Mouse (Mus musculus) A20 (cell line): ENCODE data around the gene Ceacam20.
"Not testable (repeated sequence)": the region's sequence is repeated elsewhere in the genome, so short reads cannot be mapped to it uniquely, and the experiment has no call there.

Source experiments
- DNase-seq: peaks from one replicate; pipeline ENCODE4 v3.0.0-alpha.2; 2011; ENCODE audit warnings: low read depth, low spot score

The Ceacam20 gene

GRCm38 (mm10) chr7:19964985-19965579 lies at the start of gene Ceacam20:
Gene Ceacam20, plus strand, starts transcription at chr7:19965412.
- DNase-seq: no peak

- DNase-seq: no peak
These were observed 45.1 kb upstream of the Ceacam20 start for GRCm38 (mm10) chr7:19920166-19920505.

- no peak for DNase-seq
These were observed 44.5 kb upstream of the Ceacam20 start, which contains the start of gene Pvr for GRCm38 (mm10) chr7:19920506-19921261. Gene Pvr, minus strand, starts transcription at chr7:19921160.

- peak; percentile 30 for DNase-seq
These were observed 41.9 kb upstream of the Ceacam20 start for GRCm38 (mm10) chr7:19923354-19923753.

- DNase-seq: peak; percentile 25
These were observed 41.4 kb upstream of the Ceacam20 start for GRCm38 (mm10) chr7:19923797-19924196.

GRCm38 (mm10) chr7:19925376-19925775 lies 39.8 kb upstream of the Ceacam20 start:
- no peak for DNase-seq

- no peak for DNase-seq
These were observed 38.2 kb upstream of the Ceacam20 start for GRCm38 (mm10) chr7:19926849-19927480.

GRCm38 (mm10) chr7:19928486-19928885 lies 36.7 kb upstream of the Ceacam20 start:
- DNase-seq: no peak

- not testable (repeated sequence) for DNase-seq
These were observed 34.7 kb upstream of the Ceacam20 start for GRCm38 (mm10) chr7:19930481-19930880.

GRCm38 (mm10) chr7:19932133-19932876 lies 32.9 kb upstream of the Ceacam20 start:
- no peak for DNase-seq

GRCm38 (mm10) chr7:19932877-19933809 lies 32.1 kb upstream of the Ceacam20 start:
- DNase-seq: peak; percentile 12

GRCm38 (mm10) chr7:19935171-19935751 lies 30.0 kb upstream of the Ceacam20 start:
- no peak for DNase-seq

- DNase-seq: no peak
These were observed 29.3 kb upstream of the Ceacam20 start for GRCm38 (mm10) chr7:19935961-19936360.

GRCm38 (mm10) chr7:19937229-19937821 lies 27.9 kb upstream of the Ceacam20 start:
- DNase-seq: no peak

- DNase-seq: no peak
These were observed 25.5 kb upstream of the Ceacam20 start for GRCm38 (mm10) chr7:19939555-19940235.

GRCm38 (mm10) chr7:19940256-19940655 lies 25.0 kb upstream of the Ceacam20 start:
- no peak for DNase-seq

- no peak for DNase-seq
These were observed 20.5 kb upstream of the Ceacam20 start for GRCm38 (mm10) chr7:19944709-19945108.

- no peak for DNase-seq
These were observed 20.0 kb upstream of the Ceacam20 start for GRCm38 (mm10) chr7:19945201-19945600.

GRCm38 (mm10) chr7:19945821-19946515 lies 19.2 kb upstream of the Ceacam20 start:
- DNase-seq: no peak
